Mouse (Mus musculus): Measurements from ENCODE around the gene Parp16. TPM values are rescaled to one million over a fixed set of nuclear protein-coding genes. Genes with fewer than 3 reads are reported as not detected.

The Parp16 gene
- total and polyA plus RNA-seq, 3 experiments = 0.44 to 1.7 (median 0.81) TPM

GRCm38 (mm10) chr9:65177497-65177896, 17.7 kb upstream of the Parp16 start:
- in situ Hi-C loops (cut with MboI; ENCODE audit: low pct_ligation_motif_present, low pct_unique_long_range_greater_than_20kb, low sequenced_read_pairs) (loop anchor here (5.0 kb wide), 1 partner anchor 40 kb away; no protein-coding TSS in a partner anchor), dilution Hi-C loops (cut with MboI; ENCODE audit: extremely low pct_ligation_motif_present, extremely low pct_unique_long_range_greater_than_20kb, low sequenced_read_pairs) (no loop called here)
- no peaks in the 10 kb centered on the region for H3K9me3 ChIP-seq (replicated peaks; ENCODE audit: low read length)
- no peak for DNase-seq (ENCODE audit: extremely low read depth)
- H3K4me3 ChIP-seq (replicated peaks in 1 of 3; ENCODE audit: low read depth in 2 of 3, low read length in 2 of 3, poor library complexity in 1 of 3) = no peak overlapping the region
- H3K36me3 ChIP-seq (replicated peaks in 1 of 2; ENCODE audit: control insufficient read depth in 1 of 2, insufficient read depth in 1 of 2, low read length in 1 of 2) = no peaks in the 10 kb centered on the region
- peaks cover 10 to 48% of the 10 kb centered on the region in 2 experiments; a peak in 3 of 4 replicates for H3K4me1 ChIP-seq (ENCODE audit: control insufficient read depth in 1 of 2, insufficient read depth in 2 of 2)
- no peak overlapping the region for H3K9ac ChIP-seq (ENCODE audit: insufficient read depth, low read depth)
- peaks cover 43% of the 10 kb centered on the region for H3K27me3 ChIP-seq (replicated peaks)
- TF ChIP-seq RCOR1 (conservative IDR thresholded peaks at IDR 0.05; ENCODE audit: low read depth, low read length) (no peak), KAT2A (IDR thresholded peaks at IDR 0.05; ENCODE audit: insufficient replicate concordance, low read length) (no peak), CHD1 (IDR thresholded peaks at IDR 0.05; ENCODE audit: low read depth, low read length) (no peak), USF2 (conservative IDR thresholded peaks at IDR 0.05; ENCODE audit: low read depth, low read length) (no peak), EP300 (IDR thresholded peaks at IDR 0.05; ENCODE audit: low read length) (no peak), ZMIZ1 (IDR thresholded peaks at IDR 0.05; ENCODE audit: low read depth, low read length) (no peak)
- no peaks in the 10 kb centered on the region for H3K79me2 ChIP-seq (replicated peaks; ENCODE audit: control insufficient read depth, extremely low read depth, insufficient read depth, poor library complexity, severe bottlenecking)
- no peak overlapping the region for H3K4me2 ChIP-seq (ENCODE audit: insufficient read depth, low read depth, poor library complexity, severe bottlenecking)
- H3K27ac ChIP-seq (ENCODE audit: insufficient read depth, low read depth) = no peak overlapping the region

- Histone ChIP-seq H3K4me1 (ENCODE audit: control insufficient read depth in 1 of 2, insufficient read depth in 2 of 2) (peaks cover 10 to 48% of the 10 kb centered on the region in 2 experiments; a peak in 3 of 4 replicates), H3K27me3 (replicated peaks) (peaks cover 42% of the 10 kb centered on the region)
Observed at GRCm38 (mm10) chr9:65177912-65178311, 17.2 kb upstream of the Parp16 start.

GRCm38 (mm10) chr9:65178336-65179213, 16.6 kb upstream of the Parp16 start:
- no peak overlapping the region for H3K4me3 ChIP-seq (replicated peaks in 1 of 3; ENCODE audit: low read depth in 2 of 3, low read length in 2 of 3, poor library complexity in 1 of 3)
- in situ Hi-C loops (cut with MboI; ENCODE audit: low pct_ligation_motif_present, low pct_unique_long_range_greater_than_20kb, low sequenced_read_pairs) (loop anchor here (5.0 kb wide), 1 partner anchor 41 kb away; no protein-coding TSS in a partner anchor), dilution Hi-C loops (cut with MboI; ENCODE audit: extremely low pct_ligation_motif_present, extremely low pct_unique_long_range_greater_than_20kb, low sequenced_read_pairs) (no loop called here)
- DNase-seq (ENCODE audit: extremely low read depth) = no peak
- no peak overlapping the region for H3K9ac ChIP-seq (ENCODE audit: insufficient read depth, low read depth)
- no peak overlapping the region for H3K27ac ChIP-seq (ENCODE audit: insufficient read depth, low read depth)
- peaks cover 10 to 48% of the 10 kb centered on the region in 2 experiments; a peak in 3 of 4 replicates for H3K4me1 ChIP-seq (ENCODE audit: control insufficient read depth in 1 of 2, insufficient read depth in 2 of 2)
- no peaks in the 10 kb centered on the region for H3K79me2 ChIP-seq (replicated peaks; ENCODE audit: control insufficient read depth, extremely low read depth, insufficient read depth, poor library complexity, severe bottlenecking)
- H3K27me3 ChIP-seq (replicated peaks) = peaks cover 40% of the 10 kb centered on the region
- TF ChIP-seq PAX5 (IDR thresholded peaks at IDR 0.05; ENCODE audit: low read length) (no peak), MAZ (IDR thresholded peaks at IDR 0.05; ENCODE audit: low read depth, low read length) (no peak), HCFC1 (IDR thresholded peaks at IDR 0.05; ENCODE audit: low read depth, low read length) (no peak), MAX (IDR thresholded peaks at IDR 0.05; ENCODE audit: low read length) (no peak), ZC3H11A (IDR thresholded peaks at IDR 0.05; ENCODE audit: low read depth, low read length) (no peak), ELF1 (IDR thresholded peaks at IDR 0.05; ENCODE audit: low read depth, low read length) (no peak), ZMIZ1 (IDR thresholded peaks at IDR 0.05; ENCODE audit: low read depth, low read length) (no peak), POLR2AphosphoS2 (IDR thresholded peaks at IDR 0.05; ENCODE audit: low read depth, low read length) (no peak)
- no peaks in the 10 kb centered on the region for H3K36me3 ChIP-seq (replicated peaks in 1 of 2; ENCODE audit: control insufficient read depth in 1 of 2, insufficient read depth in 1 of 2, low read length in 1 of 2)
- no peak overlapping the region for H3K4me2 ChIP-seq (ENCODE audit: insufficient read depth, low read depth, poor library complexity, severe bottlenecking)
- no peaks in the 10 kb centered on the region for H3K9me3 ChIP-seq (replicated peaks; ENCODE audit: low read length)

More at GRCm38 (mm10) chr9:65177912-65178311, 17.2 kb upstream of the Parp16 start:
- TF ChIP-seq ZNF384 (IDR thresholded peaks at IDR 0.05; ENCODE audit: low read depth, low read length) (no peak), CHD2 (IDR thresholded peaks at IDR 0.05; ENCODE audit: low read length) (no peak), SMC3 (IDR thresholded peaks at IDR 0.05; ENCODE audit: low read depth, low read length) (no peak), USF1 (IDR thresholded peaks at IDR 0.05; ENCODE audit: low read depth, low read length) (no peak), ZKSCAN1 (IDR thresholded peaks at IDR 0.05; ENCODE audit: borderline replicate concordance, low read depth, low read length) (no peak), TBP (conservative IDR thresholded peaks at IDR 0.05; ENCODE audit: low read depth, low read length) (no peak), KAT2A (IDR thresholded peaks at IDR 0.05; ENCODE audit: insufficient replicate concordance, low read length) (no peak), TCF12 (IDR thresholded peaks at IDR 0.05; ENCODE audit: low read depth, low read length) (no peak), USF2 (conservative IDR thresholded peaks at IDR 0.05; ENCODE audit: low read depth, low read length) (no peak), ZC3H11A (IDR thresholded peaks at IDR 0.05; ENCODE audit: low read depth, low read length) (no peak), BHLHE40 (IDR thresholded peaks at IDR 0.05; ENCODE audit: low read depth, low read length) (no peak)
- H3K79me2 ChIP-seq (replicated peaks; ENCODE audit: control insufficient read depth, extremely low read depth, insufficient read depth, poor library complexity, severe bottlenecking) = no peaks in the 10 kb centered on the region
- dilution Hi-C loops (cut with MboI; ENCODE audit: extremely low pct_ligation_motif_present, extremely low pct_unique_long_range_greater_than_20kb, low sequenced_read_pairs) (no loop called here), in situ Hi-C loops (cut with MboI; ENCODE audit: low pct_ligation_motif_present, low pct_unique_long_range_greater_than_20kb, low sequenced_read_pairs) (loop anchor here (5.0 kb wide), 1 partner anchor 41 kb away; no protein-coding TSS in a partner anchor)
- no peak overlapping the region for H3K9ac ChIP-seq (ENCODE audit: insufficient read depth, low read depth)
- no peak overlapping the region for H3K27ac ChIP-seq (ENCODE audit: insufficient read depth, low read depth)
- no peak overlapping the region for H3K4me3 ChIP-seq (replicated peaks in 1 of 3; ENCODE audit: low read depth in 2 of 3, low read length in 2 of 3, poor library complexity in 1 of 3)
- no peaks in the 10 kb centered on the region for H3K9me3 ChIP-seq (replicated peaks; ENCODE audit: low read length)
- no peak overlapping the region for H3K4me2 ChIP-seq (ENCODE audit: insufficient read depth, low read depth, poor library complexity, severe bottlenecking)
- DNase-seq (ENCODE audit: extremely low read depth) = no peak
- H3K36me3 ChIP-seq (replicated peaks in 1 of 2; ENCODE audit: control insufficient read depth in 1 of 2, insufficient read depth in 1 of 2, low read length in 1 of 2) = no peaks in the 10 kb centered on the region
